Mouse (Mus musculus): ENCODE results near the gene Kcnn4.
"Not testable (repeated sequence)": the region's sequence is repeated elsewhere in the genome, so short reads cannot be mapped to it uniquely, and the experiment has no call there.

Gene Kcnn4

GRCm38 (mm10) chr7:24391077-24391476 is 21.0 kb downstream of the Kcnn4 start:
- DNase-seq (ENCODE audit: low spot score in 2 of 2), result peak in 1 of 2 experiments; percentile 58

- no peak for DNase-seq (ENCODE audit: low spot score in 2 of 2)
Measured at GRCm38 (mm10) chr7:24391687-24392086, 21.6 kb downstream of the Kcnn4 start.

- DNase-seq (ENCODE audit: low spot score in 2 of 2), result no peak
Measured at GRCm38 (mm10) chr7:24394054-24394453, 24.0 kb downstream of the Kcnn4 start.

GRCm38 (mm10) chr7:24394475-24395161 is 24.6 kb downstream of the Kcnn4 start:
- DNase-seq (ENCODE audit: low spot score in 2 of 2), result peak in 1 of 2 experiments; percentile 44

GRCm38 (mm10) chr7:24396832-24397231 is 26.8 kb downstream of the Kcnn4 start:
- no peak for DNase-seq (ENCODE audit: low spot score in 2 of 2)

- DNase-seq (ENCODE audit: low spot score in 2 of 2), result no peak
Measured at GRCm38 (mm10) chr7:24398364-24398913, 28.4 kb downstream of the Kcnn4 start.

GRCm38 (mm10) chr7:24399256-24400081 is 29.4 kb downstream of the Kcnn4 start, which contains the start of gene Smg9:
TSS of gene Smg9 (plus strand) at chr7:24399619.
- DNase-seq (ENCODE audit: low spot score in 2 of 2), result peak; percentile 96 to 97

GRCm38 (mm10) chr7:24400082-24400452 is 30.0 kb downstream of the Kcnn4 start:
- no peak for DNase-seq (ENCODE audit: low spot score in 2 of 2)

- DNase-seq (ENCODE audit: low spot score in 2 of 2), result not testable (repeated sequence)
Measured at GRCm38 (mm10) chr7:24400489-24400888, 30.4 kb downstream of the Kcnn4 start.

GRCm38 (mm10) chr7:24402851-24403250 is 32.8 kb downstream of the Kcnn4 start:
- no peak for DNase-seq (ENCODE audit: low spot score in 2 of 2)

- DNase-seq (ENCODE audit: low spot score in 2 of 2), result no peak
Measured at GRCm38 (mm10) chr7:24405649-24406048, 35.6 kb downstream of the Kcnn4 start.

- peak; percentile 60 to 77 for DNase-seq (ENCODE audit: low spot score in 2 of 2)
Measured at GRCm38 (mm10) chr7:24406528-24407344, 36.7 kb downstream of the Kcnn4 start.

GRCm38 (mm10) chr7:24408186-24408585 is 38.1 kb downstream of the Kcnn4 start:
- DNase-seq (ENCODE audit: low spot score in 2 of 2), result no peak

- DNase-seq (ENCODE audit: low spot score in 2 of 2), result no peak
Measured at GRCm38 (mm10) chr7:24410123-24410522, 40.1 kb downstream of the Kcnn4 start.

GRCm38 (mm10) chr7:24410831-24411230 is 40.8 kb downstream of the Kcnn4 start:
- no peak for DNase-seq (ENCODE audit: low spot score in 2 of 2)

- no peak for DNase-seq (ENCODE audit: low spot score in 2 of 2)
Measured at GRCm38 (mm10) chr7:24413630-24414029, 43.6 kb downstream of the Kcnn4 start.

- DNase-seq (ENCODE audit: low spot score in 2 of 2), result no peak
Measured at GRCm38 (mm10) chr7:24415261-24415660, 45.2 kb downstream of the Kcnn4 start.

GRCm38 (mm10) chr7:24419579-24419978 is 49.5 kb downstream of the Kcnn4 start:
- no peak for DNase-seq (ENCODE audit: low spot score in 2 of 2)

- DNase-seq (ENCODE audit: low spot score in 2 of 2), result no peak
Measured at GRCm38 (mm10) chr7:24421648-24422047, 51.6 kb downstream of the Kcnn4 start.

- DNase-seq (ENCODE audit: low spot score in 2 of 2), result no peak
Measured at GRCm38 (mm10) chr7:24422251-24422650, 52.2 kb downstream of the Kcnn4 start.

GRCm38 (mm10) chr7:24423107-24423763 is 53.2 kb downstream of the Kcnn4 start:
- DNase-seq (ENCODE audit: low spot score in 2 of 2), result no peak
